Mouse (Mus musculus) spleen, postnatal 10 days (tissue): ENCODE measurements at regions not wholly inside any gene's neighbourhood (a gene's known extent, or its start where the extent isn't known, plus 50 kb on each side); places are given as distances from the start of the nearest gene placed in this dataset.
"Not testable (repeated sequence)": the region's sequence is repeated elsewhere in the genome, so short reads cannot be mapped to it uniquely, and the experiment has no call there.

Experiments
- DNase-seq, 2 experiments: peaks; one replicate each; pipeline ENCODE4 v3.0.0; 2021 to 2022; ENCODE audit warnings: low spot score in 2 of 2

DNA sequence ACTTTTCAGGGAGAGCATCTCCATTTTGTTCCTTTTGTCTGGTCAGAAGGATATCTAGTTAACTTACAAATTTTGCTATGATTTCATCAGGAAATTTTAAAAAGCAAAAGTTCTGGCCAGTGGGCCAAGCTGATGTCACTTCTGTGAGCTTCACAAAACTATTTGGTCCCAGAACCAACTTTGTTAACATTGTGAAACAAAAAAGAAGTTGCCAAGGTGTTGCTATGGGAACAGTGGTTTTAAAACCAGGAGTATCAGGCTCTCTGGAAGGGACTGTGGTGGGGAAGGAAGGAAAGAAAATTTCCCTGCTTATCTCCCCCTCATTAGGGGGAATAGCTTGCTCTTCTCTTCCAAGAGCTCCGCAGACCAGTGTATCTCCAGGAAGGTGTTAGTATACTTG lies 416.8 kb upstream of the Auts2 start:
- no peak for DNase-seq

DNA sequence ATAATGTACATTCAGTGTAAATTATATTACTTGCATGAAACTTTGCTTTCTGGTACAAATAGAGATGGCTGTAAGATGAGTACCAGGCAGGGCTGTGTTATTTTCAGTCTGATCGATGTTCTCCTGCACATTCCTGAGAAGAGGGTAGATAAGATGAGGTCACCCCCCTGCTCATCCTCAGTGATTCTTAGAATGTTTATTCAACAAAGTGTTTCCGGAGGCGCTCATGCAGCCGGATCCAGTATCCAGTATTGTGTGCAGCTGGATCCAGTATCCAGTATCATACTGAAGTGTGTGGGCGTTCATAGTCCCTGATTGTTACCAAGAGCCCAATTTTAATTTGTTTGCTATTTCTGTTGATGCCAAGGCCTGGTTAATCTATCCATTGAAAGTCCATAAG lies 413.0 kb upstream of the Auts2 start:
- no peak for DNase-seq

DNA sequence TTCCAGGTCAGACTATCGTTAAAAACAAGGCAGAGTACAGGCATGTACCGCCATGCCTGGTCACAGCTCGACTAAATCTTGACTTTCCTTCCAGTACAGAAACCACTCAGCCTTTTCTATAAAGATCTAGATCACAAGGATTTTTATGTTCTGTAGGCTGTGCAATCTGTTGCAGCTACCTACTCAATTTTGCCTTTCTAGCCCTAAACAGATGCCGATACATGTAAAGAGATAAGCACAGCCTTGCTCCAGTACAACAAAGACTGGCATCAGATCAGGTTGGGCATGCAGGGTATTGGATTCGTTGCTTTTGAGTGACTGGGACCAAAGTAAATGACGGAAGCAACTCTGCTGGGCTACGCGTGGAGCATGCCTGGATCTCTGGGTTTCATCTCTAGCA lies 411.9 kb upstream of the Auts2 start:
- DNase-seq = no peak

- no peak for DNase-seq
These were observed 390.4 kb upstream of the Auts2 start for GRCm38 (mm10) chr5:132933439-132933980.

DNA sequence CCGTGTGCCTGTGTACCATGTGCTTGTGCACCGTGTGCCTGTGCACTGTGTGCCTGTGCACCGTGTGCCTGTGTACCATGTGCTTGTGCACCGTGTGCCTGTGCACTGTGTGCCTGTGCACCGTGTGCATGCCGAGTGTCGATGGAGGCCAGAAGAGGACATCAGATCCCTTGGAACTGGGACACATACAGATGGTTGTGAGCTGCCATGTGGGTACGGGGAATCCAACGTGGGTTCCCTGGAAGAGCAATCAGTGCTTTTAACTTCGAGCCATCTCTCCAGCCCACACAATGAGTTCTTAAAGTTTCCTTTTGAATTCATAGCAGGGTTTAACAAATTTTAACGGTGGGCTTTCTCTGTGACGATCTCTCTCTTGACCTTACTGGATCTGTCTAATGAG lies 386.8 kb upstream of the Auts2 start:
- not testable (repeated sequence) for DNase-seq

GRCm38 (mm10) chr5:132923365-132923764 lies 380.2 kb upstream of the Auts2 start:
- DNase-seq = no peak

DNA sequence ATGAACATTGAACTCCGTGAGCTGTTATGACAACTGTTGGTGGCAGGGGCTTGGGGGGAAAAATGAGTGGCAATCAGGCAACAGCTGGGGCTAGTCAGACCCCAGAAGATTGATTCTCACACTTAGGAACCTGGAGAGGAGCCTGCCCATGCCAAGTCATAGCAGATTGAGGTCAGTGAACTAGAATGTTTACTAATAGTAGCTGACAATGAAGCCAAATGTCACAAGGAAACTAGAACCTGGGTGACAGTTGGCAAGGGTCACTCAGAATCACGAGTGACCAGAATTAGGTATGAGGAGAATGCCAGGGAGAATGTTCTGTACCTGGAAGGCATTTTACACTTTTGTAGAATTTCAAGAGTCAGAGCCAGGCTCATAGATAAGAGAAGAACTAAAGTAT lies 365.9 kb upstream of the Auts2 start:
- no peak for DNase-seq

GRCm38 (mm10) chr5:132908220-132908619 lies 365.1 kb upstream of the Auts2 start:
- no peak for DNase-seq

DNA sequence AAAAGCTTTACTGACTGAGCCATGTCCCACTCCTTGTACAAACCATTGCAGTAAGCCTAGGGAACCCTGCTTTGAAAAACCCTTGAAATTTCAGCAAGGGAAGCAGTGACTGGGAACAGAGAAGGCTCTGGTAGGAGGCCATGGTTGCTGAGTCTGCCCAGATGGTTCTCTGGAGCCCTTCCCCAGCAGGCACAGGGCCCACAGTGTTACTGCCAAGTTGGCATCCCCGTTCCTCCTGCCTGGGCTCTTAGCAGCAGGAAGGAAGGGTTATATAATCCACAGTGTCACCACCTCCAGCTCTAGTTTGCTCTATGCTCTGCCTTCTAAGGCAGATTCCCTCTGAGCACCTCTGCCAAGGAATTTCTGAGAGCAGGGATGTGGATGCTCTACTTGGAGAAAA lies 349.4 kb upstream of the Auts2 start:
- DNase-seq = no peak

DNA sequence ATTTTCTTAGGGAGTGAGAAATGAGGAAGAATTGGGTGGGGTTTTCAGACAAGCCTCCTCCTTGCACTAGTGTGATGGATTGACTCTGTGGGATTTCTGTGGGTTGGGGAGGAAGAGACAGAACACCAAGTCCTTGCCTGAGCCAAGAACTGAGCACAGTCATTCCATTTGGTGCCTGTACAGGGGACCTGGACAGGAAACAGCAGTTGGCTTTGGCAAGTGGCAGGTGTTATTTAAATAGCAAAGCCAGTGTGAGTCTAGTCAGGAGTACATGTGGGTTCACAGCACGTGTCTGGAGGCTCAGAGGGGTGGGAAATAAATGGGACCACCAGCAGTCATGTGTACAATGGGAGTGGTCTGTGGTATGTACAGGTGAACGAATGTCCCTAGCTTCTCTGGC lies 341.0 kb upstream of the Auts2 start:
- DNase-seq = no peak

GRCm38 (mm10) chr5:132882291-132882690 lies 339.1 kb upstream of the Auts2 start:
- DNase-seq = no peak

DNA sequence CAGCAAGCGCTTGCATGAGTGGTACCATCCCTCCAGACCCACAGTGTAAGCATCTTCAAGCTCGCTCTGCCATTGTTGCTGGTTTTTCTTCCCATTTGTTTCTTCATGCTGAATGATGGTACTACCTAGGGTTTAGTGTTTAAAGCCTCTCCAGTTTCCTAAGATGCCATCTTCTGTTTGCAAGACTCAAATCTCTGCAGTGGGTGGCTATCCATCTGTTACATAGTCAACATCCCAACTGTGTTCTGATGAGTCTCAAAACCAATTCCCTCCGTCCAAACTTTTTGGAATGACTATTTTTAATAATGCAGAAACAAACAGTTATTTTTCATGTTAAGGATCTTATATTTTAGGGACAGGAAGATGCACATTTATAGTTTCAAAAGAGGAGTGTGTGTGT lies 338.0 kb upstream of the Auts2 start:
- DNase-seq = no peak

DNA sequence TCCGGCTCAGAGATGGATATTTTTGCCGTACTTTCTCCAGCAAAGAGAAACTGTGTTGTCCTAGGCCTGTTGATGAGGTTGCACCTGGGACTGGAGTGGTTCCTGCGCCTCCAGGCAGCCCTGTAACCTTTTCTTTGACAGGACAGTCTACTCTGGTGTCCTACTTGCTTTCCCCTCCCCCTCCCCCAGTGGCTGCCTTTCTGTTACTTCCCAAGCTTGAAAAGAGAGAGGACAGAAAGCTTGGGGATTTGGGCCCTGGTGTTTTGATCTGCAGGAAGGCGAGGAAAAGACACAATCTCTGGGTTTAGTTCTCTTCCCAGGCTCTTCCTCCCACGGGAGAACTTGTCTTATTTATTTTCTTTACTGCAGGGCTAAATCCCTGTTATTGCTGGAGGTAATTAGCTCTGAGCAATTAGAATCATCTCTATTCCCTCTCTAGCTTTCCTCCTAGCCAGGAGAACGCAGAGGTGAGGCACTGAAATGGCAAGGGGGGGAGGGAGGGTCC lies 333.2 kb upstream of the Auts2 start:
- no peak for DNase-seq

GRCm38 (mm10) chr5:132858846-132859510 lies 315.8 kb upstream of the Auts2 start:
- no peak for DNase-seq

- no peak for DNase-seq
These were observed 312.7 kb upstream of the Auts2 start for GRCm38 (mm10) chr5:132855619-132856510.

DNA sequence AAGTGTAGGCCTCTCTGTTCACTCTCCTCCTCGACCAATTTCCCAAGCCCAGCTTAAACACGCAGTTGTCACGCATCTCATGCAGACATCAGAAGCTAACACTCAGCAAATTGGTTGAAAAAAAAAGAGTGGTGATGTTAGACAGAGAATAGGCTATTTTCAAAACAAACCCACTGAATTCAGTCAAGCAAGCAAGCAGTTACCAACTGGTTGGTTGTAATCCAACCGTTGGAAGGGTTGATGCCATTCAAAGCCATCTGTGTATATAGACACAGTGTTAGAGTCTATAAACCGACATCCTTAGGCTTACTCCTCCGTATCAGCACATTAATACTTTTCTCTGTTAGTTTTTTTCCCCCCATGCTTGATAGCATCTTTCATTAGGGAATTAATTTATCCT lies 307.6 kb upstream of the Auts2 start:
- no peak for DNase-seq

DNA sequence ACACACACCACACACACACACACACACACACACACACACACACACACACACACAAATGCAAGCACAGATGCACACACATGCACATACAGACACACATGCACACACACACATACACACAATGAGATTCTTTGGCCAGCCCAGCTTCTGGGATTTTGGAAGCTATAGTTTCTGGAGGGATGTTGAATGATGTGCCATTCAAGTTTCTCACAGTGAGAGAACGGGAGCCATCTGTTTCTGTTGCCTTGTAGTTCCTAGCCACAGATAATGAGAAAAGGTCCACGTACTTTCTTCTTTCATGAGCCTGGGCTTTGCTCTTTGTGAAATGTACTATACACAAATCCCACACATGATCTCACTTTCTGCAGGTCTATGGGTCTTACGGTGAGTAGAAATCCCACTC lies 304.9 kb upstream of the Auts2 start:
- DNase-seq = no peak

- no peak for DNase-seq
These were observed 300.1 kb upstream of the Auts2 start for GRCm38 (mm10) chr5:132843284-132843683.

- DNase-seq = no peak
These were observed 298.6 kb upstream of the Auts2 start for GRCm38 (mm10) chr5:132841794-132842193.

GRCm38 (mm10) chr5:132837420-132837819 lies 294.3 kb upstream of the Auts2 start:
- no peak for DNase-seq

- DNase-seq = no peak
These were observed 285.8 kb upstream of the Auts2 start for GRCm38 (mm10) chr5:132828993-132829392.

GRCm38 (mm10) chr5:132827555-132828333 lies 284.6 kb upstream of the Auts2 start:
- DNase-seq = no peak
